Mouse (Mus musculus) hindbrain, embryonic 15.5 days (tissue): ENCODE measurements at regions not wholly inside any gene's neighbourhood (a gene's known extent, or its start where the extent isn't known, plus 50 kb on each side); places are given as distances from the start of the nearest gene placed in this dataset.

Experiments used
- ATAC-seq: fragments of 200-750 bp; cut with Nextera tagmentation; 2 replicates; pipeline ENCODE4 v1.8.0; 2017; ENCODE audit warnings: low read depth, moderate number of reproducible peaks, moderate TSS enrichment; ENCODE audit not compliant: low FRiP score
- H3K27ac ChIP-seq: fragments of 300-500 bp; sonication (generic); replicated peaks from 2 replicates; pipeline ENCODE4 v1.5.1; 2015; ENCODE audit warnings: mild to moderate bottlenecking, inconsistent platforms
- H3K27me3 ChIP-seq: fragments of 300-500 bp; sonication (generic); 2 replicates; pipeline ENCODE4 v1.6.1; 2015; ENCODE audit warnings: control low read depth, inconsistent platforms
- H3K36me3 ChIP-seq: fragments of 300-500 bp; sonication (generic); 2 replicates; pipeline ENCODE4 v1.6.1; 2015; ENCODE audit warnings: control low read depth, inconsistent platforms
- H3K4me1 ChIP-seq: fragments of 300-500 bp; sonication (generic); replicated peaks from 2 replicates; pipeline ENCODE4 v1.6.1; 2015; ENCODE audit warnings: control low read depth, inconsistent platforms
- H3K4me2 ChIP-seq: fragments of 300-500 bp; sonication (generic); 2 replicates; pipeline ENCODE4 v1.6.1; 2015; ENCODE audit warnings: moderate library complexity, mild to moderate bottlenecking, inconsistent platforms
- H3K4me3 ChIP-seq: fragments of 300-500 bp; sonication (generic); 2 replicates; pipeline ENCODE4 v1.5.1; 2015; ENCODE audit warnings: mild to moderate bottlenecking, inconsistent platforms
- H3K9ac ChIP-seq: fragments of 300-500 bp; sonication (generic); 2 replicates; pipeline ENCODE4 v1.6.1; 2015; ENCODE audit warnings: inconsistent platforms
- H3K9me3 ChIP-seq: fragments of 300-500 bp; sonication (generic); 2 replicates; pipeline ENCODE4 v1.6.1; 2016; ENCODE audit warnings: control low read depth, inconsistent platforms
- WGBS: fragments of 180-500 bp; shearing (Covaris S2); methylation state at CpG from one replicate; pipeline ENCODE4 v1.1.7; 2015; 5-methylcytosine and 5-hydroxymethylcytosine counted together

DNA sequence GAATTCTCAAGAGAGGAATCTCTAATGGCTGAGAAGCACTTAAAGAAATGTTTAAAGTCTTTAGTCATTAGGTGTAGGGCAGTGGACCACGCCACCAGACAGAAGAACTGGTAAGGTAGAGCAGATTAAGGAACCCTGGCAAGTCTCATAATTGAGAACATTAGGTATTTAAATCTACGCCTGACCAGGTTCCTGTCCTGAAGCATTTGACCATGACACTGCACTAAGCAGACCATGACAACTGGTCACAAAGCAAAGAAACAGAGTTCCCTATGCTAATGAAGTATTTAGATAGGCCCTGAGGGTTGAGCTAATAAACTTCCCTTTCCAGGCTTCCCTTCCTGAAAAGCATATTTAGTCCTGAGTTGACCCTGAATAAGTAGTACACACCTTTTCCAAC lies 562.3 kb downstream of the Cdh11 start:
- Histone ChIP-seq H3K4me1 (no peaks in the 10 kb centered on the region), H3K27ac (no peak overlapping the region), H3K4me3 (no peak overlapping the region), H3K27me3 (no peaks in the 10 kb centered on the region), H3K4me2 (no peak overlapping the region), H3K9ac (no peak overlapping the region), H3K36me3 (no peaks in the 10 kb centered on the region), H3K9me3 (no peaks in the 10 kb centered on the region)
- no peak for ATAC-seq
- WGBS: 89% methylated on average over 2 of the region's 2 CpGs

DNA sequence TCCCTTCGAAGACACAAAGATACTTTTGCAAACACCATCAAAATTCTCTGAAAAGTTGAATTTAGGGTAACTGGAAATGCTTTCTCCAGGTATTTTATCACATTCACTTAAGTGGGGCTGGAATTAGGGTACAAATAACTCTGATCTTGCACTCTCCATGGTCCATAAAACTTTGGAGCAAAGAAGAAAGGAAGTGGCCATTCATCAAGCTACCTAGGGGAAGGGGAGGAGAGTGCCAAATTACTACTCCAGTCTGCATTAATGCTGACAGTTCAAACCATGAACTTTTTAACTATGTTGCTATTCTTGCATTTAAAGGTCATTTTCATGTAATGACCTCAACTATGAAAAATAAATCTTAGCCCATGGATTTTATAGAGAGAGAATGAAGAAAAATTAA lies 579.8 kb downstream of the Cdh11 start:
- Histone ChIP-seq H3K9ac (no peak overlapping the region), H3K27me3 (no peaks in the 10 kb centered on the region), H3K4me1 (no peaks in the 10 kb centered on the region), H3K4me3 (no peak overlapping the region), H3K9me3 (no peaks in the 10 kb centered on the region), H3K4me2 (no peak overlapping the region), H3K27ac (no peak overlapping the region), H3K36me3 (no peaks in the 10 kb centered on the region)
- no peak for ATAC-seq
- WGBS: 88% methylated on average over 1 of the region's 1 CpGs

DNA sequence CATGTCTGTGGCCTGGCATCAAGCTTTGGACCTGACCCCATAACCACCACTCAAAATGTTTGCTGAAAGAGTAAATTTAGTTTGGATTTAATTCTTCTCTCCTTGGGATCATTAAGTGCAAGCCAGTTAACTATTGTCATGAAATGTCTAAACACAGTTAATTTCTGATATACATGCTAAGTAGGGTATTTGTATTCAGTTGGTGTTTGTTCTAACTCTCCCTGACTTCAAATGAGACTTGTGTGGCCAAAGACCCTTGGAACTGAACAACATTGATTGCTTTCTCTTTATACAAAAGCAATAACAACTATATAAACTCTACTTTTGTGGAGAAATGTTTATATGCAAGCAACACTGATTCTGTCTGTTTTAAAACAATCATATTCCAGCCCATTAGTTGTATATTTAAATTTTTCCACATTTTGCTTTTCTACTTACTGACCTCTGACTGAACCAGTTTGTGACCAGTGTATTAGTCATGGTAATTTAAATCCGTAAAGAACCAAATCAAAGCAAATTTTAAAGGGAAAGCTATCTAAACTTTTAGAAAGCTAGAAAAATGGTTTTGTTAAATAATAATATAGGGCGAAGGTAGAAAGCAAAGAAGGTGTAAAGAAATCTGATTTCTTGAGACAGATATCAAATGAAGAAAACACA lies 625.8 kb downstream of the Cdh11 start:
- H3K4me2 ChIP-seq: no peak overlapping the region
- no peak overlapping the region for H3K4me3 ChIP-seq
- no peak overlapping the region for H3K9ac ChIP-seq
- 56% methylated on average over 2 of the region's 2 CpGs for WGBS
- no peak overlapping the region for H3K27ac ChIP-seq
- H3K4me1 ChIP-seq: no peaks in the 10 kb centered on the region
- no peaks in the 10 kb centered on the region for H3K27me3 ChIP-seq
- no peak for ATAC-seq
- H3K9me3 ChIP-seq: no peaks in the 10 kb centered on the region
- H3K36me3 ChIP-seq: no peaks in the 10 kb centered on the region

DNA sequence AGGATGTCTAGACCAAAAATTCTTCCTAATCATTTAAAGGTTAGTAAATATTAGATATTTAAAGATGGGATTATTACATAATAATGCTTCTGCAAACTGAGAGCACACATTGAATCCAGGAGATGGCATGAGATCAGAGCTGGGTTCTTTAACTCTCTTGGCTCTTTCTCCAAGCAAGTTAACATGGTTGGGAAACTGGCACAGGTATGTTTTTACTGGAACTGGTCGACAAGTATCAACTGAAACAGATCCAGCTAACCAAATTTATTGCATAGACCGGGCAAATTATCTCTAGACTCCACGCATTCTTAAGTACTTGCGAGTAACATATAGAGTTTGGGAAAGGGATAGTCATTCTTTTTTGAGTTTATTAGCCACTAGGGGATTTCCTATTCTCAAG lies 666.8 kb downstream of the Cdh11 start:
- 86% methylated on average over 4 of the region's 4 CpGs for WGBS
- Histone ChIP-seq H3K4me1 (no peaks in the 10 kb centered on the region), H3K4me2 (no peak overlapping the region), H3K27me3 (no peaks in the 10 kb centered on the region), H3K9me3 (no peaks in the 10 kb centered on the region), H3K4me3 (no peak overlapping the region), H3K9ac (no peak overlapping the region), H3K36me3 (no peaks in the 10 kb centered on the region), H3K27ac (no peak overlapping the region)
- no peak for ATAC-seq

DNA sequence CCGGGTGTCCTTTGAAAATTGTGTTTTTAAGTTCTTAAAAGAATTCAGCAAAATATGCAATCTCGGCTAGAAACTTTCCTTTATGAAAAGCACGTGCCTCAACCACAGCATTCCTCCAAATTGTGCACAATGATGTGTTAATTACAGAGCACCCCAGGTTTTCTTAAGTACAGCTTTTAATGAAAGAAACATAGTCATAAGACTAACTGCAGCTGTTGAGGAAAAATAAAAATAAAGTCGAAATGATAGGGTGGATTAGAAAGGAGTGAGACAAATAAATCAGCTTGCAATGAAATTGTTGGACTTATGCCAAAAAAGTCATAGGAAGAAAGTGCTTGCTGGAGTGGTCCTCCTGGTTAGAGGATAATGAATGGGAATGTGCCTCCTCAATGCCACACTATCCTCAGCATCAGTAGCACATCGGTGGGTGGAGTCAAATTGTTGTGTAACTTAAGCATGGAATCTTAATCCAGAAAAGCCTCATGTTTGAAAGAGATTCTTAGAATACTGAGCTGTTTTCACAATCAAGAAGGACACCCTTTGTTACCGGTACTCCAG lies 668.5 kb downstream of the Cdh11 start:
- 73% methylated on average over 6 of the region's 6 CpGs for WGBS
- Histone ChIP-seq H3K9me3 (no peaks in the 10 kb centered on the region), H3K4me1 (no peaks in the 10 kb centered on the region), H3K27ac (no peak overlapping the region), H3K27me3 (no peaks in the 10 kb centered on the region), H3K4me2 (no peak overlapping the region), H3K36me3 (no peaks in the 10 kb centered on the region), H3K9ac (no peak overlapping the region), H3K4me3 (no peak overlapping the region)
- no peak for ATAC-seq

DNA sequence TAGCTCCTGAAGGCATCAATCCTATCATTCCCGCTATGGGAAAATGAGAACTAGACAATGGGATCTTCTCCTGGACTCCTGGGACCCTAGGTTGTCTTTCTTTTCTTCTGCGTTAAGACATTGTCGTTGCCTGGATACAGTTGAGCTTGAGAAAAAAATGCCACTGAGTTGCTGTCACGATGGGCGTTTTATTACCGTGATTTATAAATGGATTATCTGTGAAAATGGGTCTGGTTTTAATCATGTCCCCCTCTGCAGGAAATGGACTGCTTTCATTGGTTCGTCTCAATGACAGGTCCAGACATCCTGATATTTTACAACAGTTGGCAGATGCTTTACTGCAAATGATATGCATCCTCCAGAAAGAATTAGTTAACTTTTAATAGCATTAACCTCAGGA lies 681.7 kb downstream of the Cdh11 start:
- H3K4me3 ChIP-seq: no peak overlapping the region
- H3K4me2 ChIP-seq: no peak overlapping the region
- no peaks in the 10 kb centered on the region for H3K4me1 ChIP-seq
- H3K27me3 ChIP-seq: no peaks in the 10 kb centered on the region
- H3K36me3 ChIP-seq: no peaks in the 10 kb centered on the region
- no peak for ATAC-seq
- H3K9ac ChIP-seq: no peak overlapping the region
- WGBS: 19% methylated on average over 7 of the region's 7 CpGs
- H3K27ac ChIP-seq: no peak overlapping the region
- no peaks in the 10 kb centered on the region for H3K9me3 ChIP-seq

DNA sequence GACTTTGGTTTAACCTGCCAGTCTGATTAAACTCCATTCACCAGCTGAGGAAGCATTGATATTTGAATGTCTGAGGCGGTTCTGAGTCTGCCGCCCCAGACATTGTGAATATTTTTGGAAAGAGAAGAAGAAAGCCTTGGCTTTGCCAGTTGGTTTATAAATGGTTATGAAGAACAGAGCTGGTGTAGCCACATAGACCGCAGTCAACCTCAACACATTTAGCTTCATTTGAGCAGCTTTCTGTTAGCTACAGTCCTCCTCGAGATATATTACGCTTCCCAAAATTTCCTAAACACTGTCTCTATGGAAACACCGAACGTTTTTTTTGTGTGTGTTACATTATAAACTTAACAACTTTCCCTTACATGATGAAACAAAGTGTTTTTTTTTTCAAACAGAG lies 688.7 kb downstream of the Cdh11 start:
- 84% methylated on average over 7 of the region's 7 CpGs for WGBS
- no peak overlapping the region for H3K9ac ChIP-seq
- no peaks in the 10 kb centered on the region for H3K9me3 ChIP-seq
- no peaks in the 10 kb centered on the region for H3K36me3 ChIP-seq
- H3K4me1 ChIP-seq: no peaks in the 10 kb centered on the region
- H3K27me3 ChIP-seq: no peaks in the 10 kb centered on the region
- H3K4me2 ChIP-seq: no peak overlapping the region
- H3K27ac ChIP-seq: no peak overlapping the region
- ATAC-seq: no peak
- H3K4me3 ChIP-seq: no peak overlapping the region

DNA sequence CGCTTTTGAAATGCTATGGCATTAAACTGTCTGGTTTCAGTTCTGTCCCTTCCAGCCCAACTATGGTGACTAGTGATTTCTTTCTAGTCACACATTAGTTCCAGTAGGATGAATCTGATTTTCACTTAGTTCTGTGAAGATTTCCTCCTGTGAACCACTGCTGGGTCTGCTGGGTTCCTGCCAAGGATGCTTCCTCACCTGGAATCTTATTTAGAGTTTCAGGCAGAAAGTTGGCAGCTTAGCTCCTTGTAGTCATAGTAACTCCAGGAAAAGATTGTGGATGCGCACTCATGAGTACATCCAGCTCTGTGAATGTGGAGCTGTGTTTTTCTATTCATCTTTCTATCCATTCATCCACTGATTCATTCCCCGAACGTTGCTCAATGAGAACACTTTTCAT lies 699.5 kb downstream of the Cdh11 start:
- Histone ChIP-seq H3K9me3 (no peaks in the 10 kb centered on the region), H3K36me3 (no peaks in the 10 kb centered on the region), H3K27ac (no peak overlapping the region), H3K4me2 (no peak overlapping the region), H3K4me1 (no peaks in the 10 kb centered on the region), H3K4me3 (no peak overlapping the region), H3K9ac (no peak overlapping the region), H3K27me3 (no peaks in the 10 kb centered on the region)
- 66% methylated on average over 4 of the region's 4 CpGs for WGBS
- peak; percentile 59; the same call in 1 of the 2 replicates for ATAC-seq

DNA sequence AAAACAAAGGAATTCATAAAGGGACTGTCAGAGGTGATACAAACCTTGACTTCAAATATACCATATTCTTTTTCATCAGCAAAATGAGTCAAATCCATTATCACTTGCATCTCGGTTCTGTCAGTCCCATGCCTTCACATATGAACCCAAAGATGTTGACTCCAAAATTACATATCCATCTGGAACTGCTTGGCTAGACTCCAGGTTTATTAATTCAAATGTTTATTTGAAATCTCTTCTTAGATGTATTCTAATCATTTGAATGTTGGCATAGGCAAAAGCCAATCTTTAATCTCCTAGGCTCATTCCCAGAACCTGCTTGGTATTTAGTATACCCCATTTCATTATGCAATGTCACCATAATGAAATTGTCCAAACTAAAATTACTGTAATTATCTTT lies 709.8 kb downstream of the Cdh11 start:
- no peak overlapping the region for H3K27ac ChIP-seq
- no peaks in the 10 kb centered on the region for H3K4me1 ChIP-seq
- no peaks in the 10 kb centered on the region for H3K27me3 ChIP-seq
- H3K4me2 ChIP-seq: no peak overlapping the region
- no peaks in the 10 kb centered on the region for H3K9me3 ChIP-seq
- 63% methylated on average over 1 of the region's 1 CpGs for WGBS
- no peak for ATAC-seq
- no peak overlapping the region for H3K9ac ChIP-seq
- no peak overlapping the region for H3K4me3 ChIP-seq
- no peaks in the 10 kb centered on the region for H3K36me3 ChIP-seq

DNA sequence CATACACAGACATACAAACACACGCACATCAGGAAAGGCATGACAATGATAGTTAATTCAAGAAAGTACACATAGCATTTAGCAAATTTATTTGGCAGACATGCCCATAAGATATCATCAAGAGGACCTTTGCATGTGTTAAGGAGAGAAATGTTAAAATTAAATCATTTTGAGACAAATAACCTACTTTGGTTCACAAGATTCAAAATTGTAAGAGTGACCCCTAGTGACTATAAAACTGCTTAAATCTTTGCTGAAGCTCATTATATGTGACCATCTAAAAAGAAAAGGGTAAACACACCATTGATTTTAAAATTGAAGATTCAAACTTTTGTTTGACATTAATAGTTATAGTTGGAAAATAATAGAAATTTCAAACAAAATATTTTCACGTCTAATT lies 721.3 kb downstream of the Cdh11 start:
- Histone ChIP-seq H3K4me1 (no peaks in the 10 kb centered on the region), H3K27ac (no peak overlapping the region), H3K36me3 (no peaks in the 10 kb centered on the region), H3K4me3 (no peak overlapping the region), H3K9me3 (no peaks in the 10 kb centered on the region), H3K27me3 (no peaks in the 10 kb centered on the region), H3K9ac (no peak overlapping the region), H3K4me2 (no peak overlapping the region)
- no peak for ATAC-seq
- 89% methylated on average over 2 of the region's 2 CpGs for WGBS

DNA sequence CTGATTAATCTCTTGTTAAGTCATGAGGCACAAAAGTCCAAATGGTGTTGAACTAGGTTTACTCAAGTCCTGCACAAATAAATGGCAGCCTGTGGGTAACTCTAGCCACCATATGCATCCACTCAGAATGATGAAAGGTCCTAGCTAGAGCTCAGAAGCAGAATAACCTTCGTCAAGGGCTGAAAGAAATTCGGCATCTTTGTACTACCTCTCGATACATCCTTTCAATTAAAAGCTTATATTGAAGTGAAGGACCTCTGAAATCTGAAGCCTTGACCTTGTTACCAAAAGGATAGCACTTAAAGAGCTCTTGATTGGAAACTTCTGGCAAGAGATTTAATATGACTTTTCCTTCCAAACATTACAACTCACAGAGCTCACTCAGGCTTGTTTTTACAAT lies 732.0 kb downstream of the Cdh11 start:
- no peak for ATAC-seq

DNA sequence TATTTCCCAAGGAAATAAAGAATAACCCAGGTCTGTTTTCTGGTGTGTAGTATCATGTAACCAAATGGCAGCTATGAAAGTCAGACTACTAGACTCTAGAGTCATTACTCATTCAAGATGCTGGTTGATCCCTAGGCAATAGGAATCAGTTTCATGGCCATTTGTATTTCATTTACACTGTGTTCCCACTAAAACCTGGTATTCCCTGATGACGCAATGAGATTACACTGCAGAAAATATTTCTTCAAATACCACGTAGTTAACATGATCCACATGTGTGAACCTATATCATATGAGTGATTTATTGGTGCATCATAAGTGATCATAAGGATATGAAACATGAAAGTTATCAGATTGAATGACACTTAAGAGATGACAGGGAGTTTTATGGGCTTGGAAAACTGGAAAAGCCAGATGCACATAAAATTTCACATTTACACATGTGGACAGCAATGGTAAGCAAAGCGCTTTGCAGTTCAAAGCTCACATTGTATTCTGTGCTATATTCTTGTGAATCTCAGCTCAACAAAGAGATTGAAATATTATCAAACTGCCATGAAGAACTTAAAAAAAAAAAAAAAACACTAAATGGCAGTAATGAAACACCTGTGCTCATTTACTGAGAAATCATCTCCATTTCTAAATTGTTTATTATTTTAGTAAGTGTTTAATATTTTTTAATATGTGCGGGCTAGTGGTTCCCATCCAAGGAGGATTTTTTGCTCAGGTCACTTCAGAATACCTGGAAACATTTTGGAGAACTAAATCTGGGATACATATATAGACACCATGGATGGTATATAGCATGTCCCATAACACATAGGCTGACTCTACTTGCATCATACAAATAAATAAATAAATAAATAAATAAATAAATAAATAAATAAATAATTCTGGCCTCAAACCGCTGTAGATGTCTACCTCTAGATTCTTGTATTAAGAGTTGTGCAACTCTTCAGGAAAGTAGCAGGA lies 758.2 kb downstream of the Cdh11 start:
- Histone ChIP-seq H3K36me3 (no peaks in the 10 kb centered on the region), H3K9ac (no peak overlapping the region), H3K4me1 (no peaks in the 10 kb centered on the region), H3K9me3 (no peaks in the 10 kb centered on the region), H3K27ac (no peak overlapping the region), H3K27me3 (no peaks in the 10 kb centered on the region), H3K4me3 (no peak overlapping the region), H3K4me2 (no peak overlapping the region)
- ATAC-seq: no peak
- WGBS: 89% methylated on average over 5 of the region's 5 CpGs

More for the DNA sequence above, 732.0 kb downstream of the Cdh11 start:
- Histone ChIP-seq H3K9me3 (no peaks in the 10 kb centered on the region), H3K4me1 (no peaks in the 10 kb centered on the region), H3K36me3 (no peaks in the 10 kb centered on the region), H3K27ac (no peak overlapping the region), H3K4me3 (no peak overlapping the region), H3K9ac (no peak overlapping the region), H3K27me3 (no peaks in the 10 kb centered on the region), H3K4me2 (no peak overlapping the region)
- 90% methylated on average over 3 of the region's 3 CpGs for whole genome bisulfite sequencing
